In genomic region chr12:82320204-82320603, GRCm38 (mm10) we compare ENCODE assay signal across 20 mouse cellular contexts.
"Had no signal": no experiment of that assay in that cellular context is flagged by ENCODE, and none has a peak within 500 bp of the region (broad histone marks: within the 10 kb centered on the region; RNA-seq: fewer than 3 reads in every experiment).

No protein-coding gene starts in this region.

- H3K4me2 ChIP-seq: kidney, embryonic 15.5 days; limb, embryonic 12.5 days; limb, embryonic 15.5 days; liver, embryonic 15.5 days; lung, embryonic 15.5 days; midbrain, embryonic 11.5 days; stomach, embryonic 15.5 days had no signal

- H3K4me1 ChIP-seq: lung, embryonic 15.5 days; stomach, embryonic 15.5 days had no signal

- H3K4me3 ChIP-seq: kidney, embryonic 15.5 days; limb, embryonic 12.5 days; limb, embryonic 15.5 days; liver, embryonic 15.5 days; lung, embryonic 15.5 days; stomach, embryonic 15.5 days had no signal

- DNase-seq: kidney, adult 18-20 months; kidney, postnatal 10 days; kidney, postnatal 36 days; layer of hippocampus, postnatal 36 days; left cerebral cortex, postnatal 4 days; lung, adult 18-20 months; lung, postnatal 10 days; lung, postnatal 36 days; midbrain, embryonic 14.5 days; right cerebral cortex, postnatal 14 days; right cerebral cortex, postnatal 4 days; thymus, postnatal 25 days had no signal

- H3K9me3 ChIP-seq: kidney, embryonic 15.5 days; limb, embryonic 12.5 days; limb, embryonic 15.5 days; liver, embryonic 15.5 days; lung, embryonic 15.5 days; stomach, embryonic 15.5 days had no signal

- ATAC-seq: inflammation-experienced regulatory T-cells, adult 6 months had no signal

- H3K9ac ChIP-seq: kidney, embryonic 15.5 days; limb, embryonic 12.5 days; limb, embryonic 15.5 days; liver, embryonic 15.5 days; lung, embryonic 15.5 days; stomach, embryonic 15.5 days had no signal

- H3K36me3 ChIP-seq: kidney, embryonic 15.5 days; limb, embryonic 12.5 days; limb, embryonic 15.5 days; liver, embryonic 15.5 days; lung, embryonic 15.5 days; stomach, embryonic 15.5 days had no signal

- H3K27ac ChIP-seq: kidney, embryonic 15.5 days; limb, embryonic 15.5 days; liver, embryonic 15.5 days; lung, embryonic 15.5 days; stomach, embryonic 15.5 days had no signal

- H3K27me3 ChIP-seq: kidney, embryonic 15.5 days; limb, embryonic 12.5 days; limb, embryonic 15.5 days; liver, embryonic 15.5 days; lung, embryonic 15.5 days; stomach, embryonic 15.5 days had no signal
